Mouse (Mus musculus) E14TG2a.4 (cell line): ENCODE measurements around the gene Sars.

Experiments
- CTCF ChIP-seq: conservative IDR thresholded peaks from 2 replicates; pipeline ENCODE4 v1.5.1; 2014; ENCODE audit warnings: low read length
- NANOG ChIP-seq: IDR thresholded peaks from 2 replicates; pipeline ENCODE4 v1.6.1; 2014; ENCODE audit warnings: borderline replicate concordance, low read length, mixed read lengths

GRCm38 (mm10) chr3:108400442-108400841 is 44.6 kb downstream of the Sars start:
- no peak for TF ChIP-seq CTCF
- TF ChIP-seq NANOG, result no peak
